Mouse (Mus musculus): ENCODE data around the gene Tmem182.

- no peak for TF ChIP-seq ZNF384 (IDR thresholded peaks at IDR 0.05; ENCODE audit: low read depth, low read length)
- no peak for TF ChIP-seq ZC3H11A (IDR thresholded peaks at IDR 0.05; ENCODE audit: borderline replicate concordance, low read depth, low read length)
- TF ChIP-seq CHD2 (IDR thresholded peaks at IDR 0.05; ENCODE audit: low read depth, low read length) = no peak
- no peak for TF ChIP-seq MAFK (IDR thresholded peaks at IDR 0.05; ENCODE audit: insufficient read depth, low read depth, low read length)
Observed at GRCm38 (mm10) chr1:40783450-40783849, 22.0 kb upstream of the Tmem182 start.

All from ES-E14 (cell line).